Mouse (Mus musculus): Measurements from ENCODE around the gene Jph2. TPM values are rescaled to one million over a fixed set of nuclear protein-coding genes. Genes with fewer than 3 reads are reported as not detected.

Jph2 gene
- polyA plus RNA-seq, 1 experiment from 2014 or later: 0.81 TPM

- Histone ChIP-seq H3K4me1 (replicated peaks) (0 out of 2 replicates have a peak, but pooled peaks cover 7% of the 10 kb centered on the region), H3K4me3 (no peak overlapping the region), H3K27ac (no peak overlapping the region), H3K36me3 (peaks cover 9% of the 10 kb centered on the region; the same call in 1 of the 2 replicates), H3K27me3 (ENCODE audit: insufficient read depth, poor library complexity, severe bottlenecking) (no peaks in the 10 kb centered on the region), H3K9me3 (no peaks in the 10 kb centered on the region)
- WGBS: 79% methylated on average over 11 of the region's 11 CpGs
- no peak for DNase-seq (ENCODE audit: low spot score)
Measured at GRCm38 (mm10) chr2:163310163-163310688, 87.6 kb downstream of the Jph2 start.

- Histone ChIP-seq H3K4me1 (replicated peaks) (0 out of 2 replicates have a peak, but pooled peaks cover 7% of the 10 kb centered on the region), H3K4me3 (no peak overlapping the region), H3K9me3 (no peaks in the 10 kb centered on the region), H3K27me3 (ENCODE audit: insufficient read depth, poor library complexity, severe bottlenecking) (0 out of 2 replicates have a peak, but pooled peaks cover under 1% of the 10 kb centered on the region), H3K27ac (no peak overlapping the region), H3K36me3 (peaks cover 2% of the 10 kb centered on the region; the same call in 1 of the 2 replicates)
- no peak for DNase-seq (ENCODE audit: low spot score)
- 86% methylated on average over 17 of the region's 17 CpGs for WGBS
Measured at GRCm38 (mm10) chr2:163309376-163309775, 88.4 kb downstream of the Jph2 start.

DNA sequence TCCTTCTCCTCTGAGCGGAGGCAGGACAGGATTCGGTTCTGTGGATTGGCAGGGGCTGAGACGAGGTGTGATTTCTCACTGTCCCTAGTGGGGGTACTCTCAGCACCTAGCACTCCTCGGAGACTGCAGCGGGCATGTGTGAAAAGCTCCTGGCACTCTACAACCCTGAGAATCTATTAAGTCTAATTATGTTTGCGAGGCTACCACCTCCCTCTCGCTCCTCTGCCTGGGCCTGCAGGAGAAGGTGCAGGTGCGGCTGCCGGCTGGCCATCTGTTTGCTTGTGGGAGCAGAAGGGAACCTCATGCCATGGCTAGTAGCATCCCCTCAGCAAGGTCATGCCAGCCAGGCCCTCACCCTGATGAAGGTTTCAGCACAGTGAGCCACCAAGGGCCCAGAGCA lies 94.8 kb downstream of the Jph2 start:
- Histone ChIP-seq H3K4me1 (replicated peaks) (peaks cover 46% of the 10 kb centered on the region), H3K4me3 (no peak overlapping the region), H3K27me3 (ENCODE audit: insufficient read depth, poor library complexity, severe bottlenecking) (peaks cover 49% of the 10 kb centered on the region), H3K36me3 (no peaks in the 10 kb centered on the region), H3K27ac (peak overlapping the region; percentile 13), H3K9me3 (no peaks in the 10 kb centered on the region)
- 66% methylated on average over 9 of the region's 9 CpGs for WGBS
- DNase-seq (ENCODE audit: low spot score): no peak

DNA sequence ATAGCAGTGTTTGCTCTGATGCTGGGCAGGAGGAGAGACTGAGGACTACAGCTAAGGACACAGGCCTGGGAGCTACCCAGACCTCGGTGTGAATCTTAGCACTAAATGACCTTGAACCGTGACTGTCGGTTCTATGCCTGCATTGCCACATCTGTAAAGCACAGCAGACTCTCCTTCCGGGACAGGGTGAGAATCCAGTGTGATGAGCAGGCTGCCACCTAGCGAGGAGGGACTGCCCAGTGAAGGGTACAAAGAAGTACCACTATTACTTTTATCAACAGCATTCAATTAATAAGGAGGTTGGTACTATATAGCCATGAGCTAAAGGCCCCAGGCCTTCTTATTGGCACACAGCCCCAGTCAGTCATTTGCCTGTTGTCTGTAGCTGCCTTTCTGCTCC lies 96.2 kb downstream of the Jph2 start:
- H3K27me3 ChIP-seq (ENCODE audit: insufficient read depth, poor library complexity, severe bottlenecking): peaks cover 60% of the 10 kb centered on the region
- no peak overlapping the region for H3K4me3 ChIP-seq
- H3K4me1 ChIP-seq (replicated peaks): peaks cover 60% of the 10 kb centered on the region
- 64% methylated on average over 5 of the region's 5 CpGs for WGBS
- no peaks in the 10 kb centered on the region for H3K36me3 ChIP-seq
- no peaks in the 10 kb centered on the region for H3K9me3 ChIP-seq
- DNase-seq (ENCODE audit: low spot score): no peak
- 0 out of 2 replicates have a peak overlapping the region, but pooled peaks have one; percentile 9 for H3K27ac ChIP-seq

- H3K27me3 ChIP-seq (ENCODE audit: insufficient read depth, poor library complexity, severe bottlenecking): peaks cover 61% of the 10 kb centered on the region
- H3K4me1 ChIP-seq (replicated peaks): peaks cover 72% of the 10 kb centered on the region
- H3K27ac ChIP-seq: peak overlapping the region; percentile 26
- 33% methylated on average over 14 of the region's 14 CpGs for WGBS
- H3K36me3 ChIP-seq: no peaks in the 10 kb centered on the region
- peak; percentile 51 for DNase-seq (ENCODE audit: low spot score)
- no peaks in the 10 kb centered on the region for H3K9me3 ChIP-seq
- no peak overlapping the region for H3K4me3 ChIP-seq
Measured at GRCm38 (mm10) chr2:163300069-163301060, 97.4 kb downstream of the Jph2 start.

- peak overlapping the region; percentile 73 for H3K27ac ChIP-seq
- H3K4me1 ChIP-seq (replicated peaks): peaks cover 66% of the 10 kb centered on the region
- peaks cover 51% of the 10 kb centered on the region for H3K27me3 ChIP-seq (ENCODE audit: insufficient read depth, poor library complexity, severe bottlenecking)
- H3K9me3 ChIP-seq: no peaks in the 10 kb centered on the region
- H3K4me3 ChIP-seq: peak overlapping the region; percentile 20
- no peak for DNase-seq (ENCODE audit: low spot score)
- no peaks in the 10 kb centered on the region for H3K36me3 ChIP-seq
- 43% methylated on average over 11 of the region's 11 CpGs for WGBS
Measured at GRCm38 (mm10) chr2:163296999-163297630, 100.7 kb downstream of the Jph2 start.

DNA sequence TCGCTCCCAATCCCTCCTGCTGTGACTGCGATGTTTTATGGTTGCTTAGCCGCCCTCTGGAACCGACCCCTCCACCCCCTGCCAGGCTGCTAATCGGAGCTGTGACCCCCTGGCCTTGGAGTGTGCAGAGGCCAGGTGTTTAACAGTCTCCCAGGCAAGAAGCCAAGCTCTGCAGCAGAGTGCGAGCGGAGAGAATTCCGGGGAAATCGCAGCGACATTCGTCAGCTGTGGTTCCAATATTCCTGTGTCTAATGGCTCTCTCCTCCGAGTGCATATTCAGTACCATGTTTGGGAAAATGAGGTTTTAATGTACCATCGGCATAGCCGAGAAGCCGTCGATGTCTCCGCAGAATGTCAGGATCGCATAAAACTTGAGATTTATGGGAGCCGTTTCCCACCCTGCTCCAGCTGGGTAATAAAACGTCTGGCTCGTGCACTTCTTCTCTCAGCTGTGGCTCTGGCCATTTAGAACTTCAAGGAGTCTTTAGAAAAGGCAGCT lies 108.9 kb downstream of the Jph2 start:
- H3K4me3 ChIP-seq: peak overlapping the region; percentile 2; the same call in 1 of the 2 replicates
- 25% methylated on average over 21 of the region's 21 CpGs for WGBS

More for the DNA sequence above, 108.9 kb downstream of the Jph2 start:
- Histone ChIP-seq H3K36me3 (no peaks in the 10 kb centered on the region), H3K27me3 (ENCODE audit: insufficient read depth, poor library complexity, severe bottlenecking) (peaks cover 38% of the 10 kb centered on the region), H3K4me1 (replicated peaks) (peaks cover 21% of the 10 kb centered on the region), H3K27ac (no peak overlapping the region), H3K9me3 (no peaks in the 10 kb centered on the region)
- no peak for DNase-seq (ENCODE audit: low spot score)

Other genes starting within 250 kb of the Jph2 start
- 29.6 and 29.8 TPM in 2 replicates for gene Tox2, start 194.9 kb downstream of the Jph2 start, polyA plus RNA-seq (2016; fragmentation: Nextera tagmentation; extraction: Ambion mirVana)
- 89.2 and 93.3 TPM in 2 replicates for gene Oser1, start 26.7 kb upstream of the Jph2 start, polyA plus RNA-seq (2016; fragmentation: Nextera tagmentation; extraction: Ambion mirVana)
- 19.0 and 54.8 TPM in 2 replicates for gene Gdap1l1, start 40.5 kb upstream of the Jph2 start, polyA plus RNA-seq (2016; fragmentation: Nextera tagmentation; extraction: Ambion mirVana)
- 10.4 and 10.8 TPM in 2 replicates for gene Fitm2, start 74.6 kb upstream of the Jph2 start, polyA plus RNA-seq (2016; fragmentation: Nextera tagmentation; extraction: Ambion mirVana)
- not detected in 2 replicates for gene R3hdml, start 94.3 kb upstream of the Jph2 start, polyA plus RNA-seq (2016; fragmentation: Nextera tagmentation; extraction: Ambion mirVana)
- not detected in 2 replicates for gene Hnf4a, start 108.8 kb upstream of the Jph2 start, polyA plus RNA-seq (2016; fragmentation: Nextera tagmentation; extraction: Ambion mirVana)
- gene Ttpal, start 204.3 kb upstream of the Jph2 start, polyA plus RNA-seq (2016; fragmentation: Nextera tagmentation; extraction: Ambion mirVana): 31.5 and 36.9 TPM in 2 replicates
- gene Serinc3, start 247.1 kb upstream of the Jph2 start, polyA plus RNA-seq (2016; fragmentation: Nextera tagmentation; extraction: Ambion mirVana): 24.2 and 25.6 TPM in 2 replicates